Comparison of ENCODE assay signal across 10 mouse cellular contexts in the genomic region with DNA sequence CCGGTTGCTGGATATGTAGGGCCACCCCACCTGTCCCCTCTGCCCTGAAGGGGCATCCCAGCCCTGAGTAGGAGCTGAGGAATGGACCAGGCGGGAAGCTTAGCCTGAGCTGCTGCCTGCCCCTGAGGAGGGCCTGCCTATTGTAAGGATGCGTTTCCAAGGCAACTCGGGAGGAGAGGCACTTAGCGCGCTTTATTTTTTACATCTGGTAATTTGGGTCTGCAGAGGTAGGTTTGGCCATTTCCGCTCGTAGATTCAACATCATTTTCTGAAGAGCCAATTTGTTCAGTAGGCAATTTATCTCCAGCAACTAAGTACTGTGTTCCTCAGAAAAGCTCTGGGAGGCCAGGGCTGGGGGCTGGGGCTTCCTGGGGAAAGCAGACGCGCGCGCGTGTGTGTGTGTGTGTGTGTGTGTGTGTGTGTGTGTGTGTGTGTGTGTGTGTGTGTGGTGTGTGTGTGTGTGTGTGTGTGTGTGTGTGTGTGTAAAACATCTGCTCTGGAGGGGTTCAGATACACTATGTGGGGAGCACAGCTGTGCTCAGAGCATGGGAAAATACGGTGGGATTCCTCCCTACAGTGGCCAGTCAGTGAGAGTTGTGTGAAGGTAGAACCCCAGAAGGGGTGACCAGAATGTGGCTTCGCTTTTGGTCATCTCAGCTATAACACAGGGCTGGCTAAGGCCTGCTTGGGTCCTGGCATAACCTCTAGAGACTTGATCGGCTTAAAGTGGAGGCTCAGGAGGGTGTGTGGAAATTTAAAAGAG. TPM values are rescaled to one million over a fixed set of nuclear protein-coding genes. Genes with fewer than 3 reads are reported as not detected.
A peak's percentile ranks its signal among the peaks of the same experiment; 100 is the strongest.
DNase-seq lines count a peak whose midpoint lies in the region; ATAC-seq and TF ChIP-seq lines count a peak whose summit lies in the region.
"Had no signal": no experiment of that assay in that cellular context is flagged by ENCODE, and none has a peak within 500 bp of the region (broad histone marks: within the 10 kb centered on the region; RNA-seq: fewer than 3 reads in every experiment).

No protein-coding gene starts in this region.

- H3K4me3 ChIP-seq in intestine, embryonic 14.5 days (ENCODE audit: low read depth, low read length) = no peak overlapping the region
- no peak overlapping the region for H3K4me3 ChIP-seq in intestine, postnatal 0 days (ENCODE audit: low read depth, low read length)
- no peak overlapping the region for H3K4me3 ChIP-seq in forebrain, embryonic 16.5 days (replicated peaks; ENCODE audit: low read length)
- H3K4me3 ChIP-seq in limb, embryonic 14.5 days (replicated peaks; ENCODE audit: low read length) = no peak overlapping the region
- H3K4me3 ChIP-seq in olfactory bulb, adult 2 months (ENCODE audit: insufficient read depth, low read depth, low read length) = no peak overlapping the region
- no peak overlapping the region for H3K4me3 ChIP-seq in lung, postnatal 0 days (ENCODE audit: low read depth, low read length)
- H3K4me3 ChIP-seq in intestine, embryonic 16.5 days (ENCODE audit: low read length) = no peak overlapping the region

- 0 out of 2 replicates have a peak, but pooled peaks have one; percentile 59 for ATAC-seq in intestine, embryonic 14.5 days (replicated peaks; ENCODE audit: low FRiP score, low TSS enrichment, low read depth)
- ATAC-seq in intestine, postnatal 0 days = no peak
- peak; percentile 70 for ATAC-seq in forebrain, embryonic 16.5 days
- no peak for ATAC-seq in limb, embryonic 14.5 days (ENCODE audit: low FRiP score, low read depth)
- no peak for ATAC-seq in lung, postnatal 0 days
- no peak for ATAC-seq in intestine, embryonic 16.5 days
- ATAC-seq: inflammation-experienced regulatory T-cells, adult 6 months had no signal

- no peak for TF ChIP-seq POLR2A in limb, embryonic 14.5 days (IDR thresholded peaks at IDR 0.05; ENCODE audit: borderline replicate concordance, extremely low read depth, insufficient read depth, insufficient read length)
- TF ChIP-seq POLR2A in olfactory bulb, adult 2 months (IDR thresholded peaks at IDR 0.05; ENCODE audit: insufficient read depth, low read depth, low read length) = no peak

- H3K4me2 ChIP-seq in intestine, embryonic 14.5 days (ENCODE audit: low read length) = no peak overlapping the region; the same call in 1 of the 2 replicates
- H3K4me2 ChIP-seq in intestine, postnatal 0 days (replicated peaks; ENCODE audit: low read depth) = no peak overlapping the region
- peak overlapping the region; percentile 17; the same call in 1 of the 2 replicates for H3K4me2 ChIP-seq in forebrain, embryonic 16.5 days (ENCODE audit: low read length)
- H3K4me2 ChIP-seq in limb, embryonic 14.5 days (replicated peaks; ENCODE audit: low read depth, low read length, severe bottlenecking) = no peak overlapping the region
- no peak overlapping the region for H3K4me2 ChIP-seq in lung, postnatal 0 days (replicated peaks; ENCODE audit: low read depth, low read length)
- H3K4me2 ChIP-seq in intestine, embryonic 16.5 days (ENCODE audit: low read depth, low read length) = no peak overlapping the region; the same call in 1 of the 2 replicates

- no peaks in the 10 kb centered on the region for H3K9me3 ChIP-seq in intestine, embryonic 14.5 days (ENCODE audit: control insufficient read depth, low read length)
- H3K9me3 ChIP-seq in intestine, postnatal 0 days (ENCODE audit: control insufficient read depth) = no peaks in the 10 kb centered on the region
- no peaks in the 10 kb centered on the region for H3K9me3 ChIP-seq in forebrain, embryonic 16.5 days (ENCODE audit: control insufficient read depth, low read length)
- H3K9me3 ChIP-seq in limb, embryonic 14.5 days (ENCODE audit: control insufficient read depth, low read length) = no peaks in the 10 kb centered on the region
- H3K9me3 ChIP-seq in lung, postnatal 0 days (ENCODE audit: low read length) = no peaks in the 10 kb centered on the region
- H3K9me3 ChIP-seq in intestine, embryonic 16.5 days (ENCODE audit: control insufficient read depth, low read length) = no peaks in the 10 kb centered on the region

- WGBS in intestine, embryonic 14.5 days = 27% methylated on average over 16 of the region's 16 CpGs
- 46% methylated on average over 16 of the region's 16 CpGs for WGBS in intestine, postnatal 0 days
- WGBS in forebrain, embryonic 16.5 days = 14% methylated on average over 16 of the region's 16 CpGs
- whole genome bisulfite sequencing in limb, embryonic 14.5 days = 30% methylated on average over 16 of the region's 16 CpGs
- 22% methylated on average over 16 of the region's 16 CpGs for WGBS in olfactory bulb, adult 2 months
- WGBS in lung, postnatal 0 days = 22% methylated on average over 14 of the region's 16 CpGs
- 33% methylated on average over 16 of the region's 16 CpGs for WGBS in intestine, embryonic 16.5 days

- no peak for DNase-seq in intestine, embryonic 14.5 days (ENCODE audit: low spot score)
- peak; percentile 33 for DNase-seq in limb, embryonic 14.5 days (ENCODE audit: low spot score)
- no peak for DNase-seq in thymus, postnatal 10 days (ENCODE audit: low spot score in 2 of 2)
- no peak for DNase-seq in lung, postnatal 0 days (ENCODE audit: low spot score)
- DNase-seq: lung, adult 18-20 months had no signal

- no peak overlapping the region for H3K9ac ChIP-seq in intestine, embryonic 14.5 days (ENCODE audit: low read length)
- H3K9ac ChIP-seq in intestine, postnatal 0 days (ENCODE audit: low read depth, low read length) = no peak overlapping the region
- no peak overlapping the region for H3K9ac ChIP-seq in forebrain, embryonic 16.5 days (replicated peaks; ENCODE audit: low read depth, low read length)
- H3K9ac ChIP-seq in limb, embryonic 14.5 days (ENCODE audit: low read depth, low read length, severe bottlenecking) = no peak overlapping the region
- no peak overlapping the region for H3K9ac ChIP-seq in lung, postnatal 0 days (replicated peaks; ENCODE audit: low read depth)
- no peak overlapping the region for H3K9ac ChIP-seq in intestine, embryonic 16.5 days (ENCODE audit: low read depth, low read length)

- H3K27ac ChIP-seq in intestine, embryonic 14.5 days (ENCODE audit: low read depth) = no peak overlapping the region
- H3K27ac ChIP-seq in intestine, postnatal 0 days (ENCODE audit: low read depth, low read length) = no peak overlapping the region
- H3K27ac ChIP-seq in forebrain, embryonic 16.5 days (ENCODE audit: low read length) = peak overlapping the region; percentile 54
- H3K27ac ChIP-seq in limb, embryonic 14.5 days (replicated peaks; ENCODE audit: low read depth, low read length) = no peak overlapping the region
- H3K27ac ChIP-seq in olfactory bulb, adult 2 months (ENCODE audit: insufficient read depth, low read depth, low read length) = peak overlapping the region; percentile 48; the same call in 1 of the 2 replicates
- no peak overlapping the region for H3K27ac ChIP-seq in lung, postnatal 0 days (ENCODE audit: low read length)
- no peak overlapping the region for H3K27ac ChIP-seq in intestine, embryonic 16.5 days (ENCODE audit: low read length)

- no peak for TF ChIP-seq EP300 in lung, postnatal 0 days (IDR thresholded peaks at IDR 0.05)

- TF ChIP-seq CTCF in intestine, postnatal 0 days (IDR thresholded peaks at IDR 0.05; ENCODE audit: low read depth) = no peak
- TF ChIP-seq CTCF in olfactory bulb, adult 2 months (IDR thresholded peaks at IDR 0.05; ENCODE audit: insufficient read depth, low read depth, low read length) = no peak
- no peak for TF ChIP-seq CTCF in lung, postnatal 0 days (IDR thresholded peaks at IDR 0.05)

- H3K36me3 ChIP-seq in intestine, embryonic 14.5 days (ENCODE audit: control insufficient read depth, insufficient read depth, low read length) = no peaks in the 10 kb centered on the region
- no peaks in the 10 kb centered on the region for H3K36me3 ChIP-seq in intestine, postnatal 0 days (ENCODE audit: control insufficient read depth, insufficient read depth)
- no peaks in the 10 kb centered on the region for H3K36me3 ChIP-seq in forebrain, embryonic 16.5 days (ENCODE audit: control insufficient read depth, insufficient read depth)
- no peaks in the 10 kb centered on the region for H3K36me3 ChIP-seq in limb, embryonic 14.5 days (ENCODE audit: control insufficient read depth, insufficient read depth, low read length)
- no peaks in the 10 kb centered on the region for H3K36me3 ChIP-seq in lung, postnatal 0 days (ENCODE audit: insufficient read depth, low read length)
- H3K36me3 ChIP-seq in intestine, embryonic 16.5 days (ENCODE audit: control insufficient read depth, insufficient read depth, low read length) = no peaks in the 10 kb centered on the region

- 0 out of 2 replicates have a peak, but pooled peaks cover 2% of the 10 kb centered on the region for H3K4me1 ChIP-seq in intestine, embryonic 14.5 days (replicated peaks; ENCODE audit: control insufficient read depth, insufficient read depth, low read length)
- no peaks in the 10 kb centered on the region for H3K4me1 ChIP-seq in intestine, postnatal 0 days (replicated peaks; ENCODE audit: control insufficient read depth, insufficient read depth, low read length)
- H3K4me1 ChIP-seq in forebrain, embryonic 16.5 days (replicated peaks; ENCODE audit: control insufficient read depth, insufficient read depth, low read length) = peaks cover 21% of the 10 kb centered on the region
- H3K4me1 ChIP-seq in limb, embryonic 14.5 days (ENCODE audit: control insufficient read depth, insufficient read depth, low read length) = peaks cover 10% of the 10 kb centered on the region
- peaks cover 34% of the 10 kb centered on the region for H3K4me1 ChIP-seq in olfactory bulb, adult 2 months (ENCODE audit: control insufficient read depth, insufficient read depth, low read length)
- no peaks in the 10 kb centered on the region for H3K4me1 ChIP-seq in lung, postnatal 0 days (ENCODE audit: insufficient read depth, low read depth, low read length)
- H3K4me1 ChIP-seq in intestine, embryonic 16.5 days (ENCODE audit: control insufficient read depth, insufficient read depth, low read length) = no peaks in the 10 kb centered on the region

- no peaks in the 10 kb centered on the region for H3K27me3 ChIP-seq in intestine, embryonic 14.5 days (replicated peaks; ENCODE audit: control insufficient read depth, insufficient read depth, low read length)
- H3K27me3 ChIP-seq in intestine, postnatal 0 days (replicated peaks; ENCODE audit: control insufficient read depth, insufficient read depth, low read length) = no peaks in the 10 kb centered on the region
- no peaks in the 10 kb centered on the region for H3K27me3 ChIP-seq in forebrain, embryonic 16.5 days (replicated peaks; ENCODE audit: control insufficient read depth, insufficient read depth, low read length)
- no peaks in the 10 kb centered on the region for H3K27me3 ChIP-seq in limb, embryonic 14.5 days (ENCODE audit: control insufficient read depth, insufficient read depth, low read length)
- H3K27me3 ChIP-seq in lung, postnatal 0 days (replicated peaks; ENCODE audit: insufficient read depth, low read length) = no peaks in the 10 kb centered on the region
- H3K27me3 ChIP-seq in intestine, embryonic 16.5 days (replicated peaks; ENCODE audit: control insufficient read depth, insufficient read depth, low read length) = no peaks in the 10 kb centered on the region

RNA-seq across cellular contexts. Expression of gene Gm340, which starts 31.3 kb away (rescaled TPM):
- 4.3 and 4.8 TPM in 2 replicates for polyA plus RNA-seq in intestine, embryonic 14.5 days (2014; fragmentation: Nextera tagmentation; extraction: Ambion mirVana)
- 0.80 and 0.93 TPM in 2 replicates for polyA plus RNA-seq in intestine, postnatal 0 days (2015; fragmentation: Nextera tagmentation; extraction: Ambion mirVana)
- polyA plus RNA-seq in forebrain, embryonic 16.5 days (2015; fragmentation: Nextera tagmentation; extraction: Ambion mirVana) = 2.7 and 3.3 TPM in 2 replicates
- polyA plus RNA-seq in limb, embryonic 14.5 days (2012; rRNA removed) = 1.5 and 2.0 TPM in 2 replicates
- polyA plus RNA-seq in limb, embryonic 14.5 days (2014; fragmentation: Nextera tagmentation; extraction: Ambion mirVana) = 3.1 and 3.9 TPM in 2 replicates
- not detected in 2 replicates for polyA plus RNA-seq in olfactory bulb, adult 2 months (2012; ENCODE audit: insufficient read depth, insufficient read length, low replicate concordance, missing spikeins)
- polyA plus RNA-seq in lung, postnatal 0 days (2015; fragmentation: Nextera tagmentation; extraction: Ambion mirVana) = 1.2 and 1.3 TPM in 2 replicates
- polyA plus RNA-seq in intestine, embryonic 16.5 days (2015; fragmentation: Nextera tagmentation; extraction: Ambion mirVana) = 1.9 TPM in 2 replicates

Comparison
In these comparisons a context has a peak if more than half of its experiments do, and no peak if none do; other contexts are left out.
1. ATAC-seq: peak in intestine, embryonic 14.5 days (single experiment) and forebrain, embryonic 16.5 days (single experiment); none in intestine, postnatal 0 days (single experiment), limb, embryonic 14.5 days (single experiment), lung, postnatal 0 days (single experiment) and intestine, embryonic 16.5 days (single experiment).
2. H3K27ac ChIP-seq: peak in forebrain, embryonic 16.5 days (single experiment) and olfactory bulb, adult 2 months (single experiment); none in intestine, embryonic 14.5 days (single experiment), intestine, postnatal 0 days (single experiment), limb, embryonic 14.5 days (single experiment), lung, postnatal 0 days (single experiment) and intestine, embryonic 16.5 days (single experiment).